Mouse (Mus musculus) CD8-positive naive resting alpha-beta T cell, adult 57 days (primary cell): ENCODE results near the gene Olfr1170. TPM values are rescaled to one million over a fixed set of nuclear protein-coding genes. Genes with fewer than 3 reads are reported as not detected.

ENCODE experiments used
- total RNA-seq: library from RNA; stranded (reverse); gene quantifications from one replicate; pipeline ENCODE4 v1.2.4, GENCODE M21; 2023

Olfr1170 gene
- not detected for total RNA-seq

DNA sequence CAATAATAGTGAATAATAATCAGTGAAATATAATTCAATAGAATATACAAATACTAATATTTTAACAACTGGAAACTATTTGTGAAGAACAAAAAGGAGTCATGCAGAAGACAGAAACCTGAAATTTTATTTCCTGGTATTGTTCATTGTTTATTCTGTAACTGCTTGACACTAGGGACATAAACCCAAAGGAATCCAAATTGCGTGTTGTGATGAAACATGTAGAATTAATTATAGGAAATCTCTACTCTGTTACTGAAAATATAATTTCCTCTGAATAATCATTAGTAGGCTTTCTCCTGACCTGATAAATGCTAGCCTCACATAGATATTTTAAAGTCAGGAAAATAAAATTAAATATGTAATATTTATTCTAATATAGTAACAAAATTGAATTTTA is at the start of gene Olfr1170:
Gene Olfr1170 (minus strand): TSS at position 101 of the 400 bp plus-strand sequence.

DNA sequence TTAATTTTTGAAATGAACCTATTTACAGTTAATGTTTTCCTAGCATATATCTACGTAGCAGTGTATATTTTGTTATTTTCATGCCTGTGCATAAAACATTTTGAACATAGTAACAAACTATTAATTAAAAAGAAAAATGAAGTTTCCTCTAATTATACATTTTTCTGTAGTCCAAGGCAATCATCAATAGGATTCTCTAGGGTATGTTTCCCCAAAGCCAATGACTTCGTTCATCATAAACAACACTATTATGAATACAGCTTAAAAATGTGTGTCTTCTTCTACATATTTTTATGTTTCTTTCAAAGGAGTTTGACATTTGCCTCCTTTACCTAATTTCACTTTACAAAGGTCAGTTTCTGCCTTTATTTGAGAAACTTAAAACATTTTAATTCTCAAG is 46.6 kb downstream of the Olfr1170 start, which contains the start of gene Olfr1168:
Gene Olfr1168 (plus strand): TSS at position 301 of the 400 bp plus-strand sequence.

Other genes with a start within 250 kb of the Olfr1170 start
- not detected for gene Olfr1158, start 238.2 kb downstream of the Olfr1170 start, total RNA-seq
- not detected for gene Olfr1160, start 220.1 kb downstream of the Olfr1170 start, total RNA-seq
- not detected for gene Olfr1161, start 205.6 kb downstream of the Olfr1170 start, total RNA-seq
- not detected for gene Olfr73, start 190.6 kb downstream of the Olfr1170 start, total RNA-seq
- gene Olfr1162, start 177.2 kb downstream of the Olfr1170 start, total RNA-seq: not detected
- gene Olfr1163, start 156.5 kb downstream of the Olfr1170 start, total RNA-seq: not detected
- gene Olfr1164, start 134.4 kb downstream of the Olfr1170 start, total RNA-seq: not detected
- not detected for gene Olfr1166, start 100.1 kb downstream of the Olfr1170 start, total RNA-seq
- gene Olfr1167, start 73.1 kb downstream of the Olfr1170 start, total RNA-seq: not detected
- gene Olfr1168, start 46.5 kb downstream of the Olfr1170 start, total RNA-seq: not detected
- not detected for gene Olfr1173, start 51.5 kb upstream of the Olfr1170 start, total RNA-seq
- not detected for gene Olfr1174-ps, start 86.8 kb upstream of the Olfr1170 start, total RNA-seq
- gene Olfr1175-ps, start 98.9 kb upstream of the Olfr1170 start, total RNA-seq: not detected
- not detected for gene Olfr1176, start 108.4 kb upstream of the Olfr1170 start, total RNA-seq
- not detected for gene Olfr1177-ps, start 118.2 kb upstream of the Olfr1170 start, total RNA-seq
- not detected for gene Olfr1178, start 158.7 kb upstream of the Olfr1170 start, total RNA-seq
- not detected for gene Olfr1179, start 178.1 kb upstream of the Olfr1170 start, total RNA-seq
- not detected for gene Olfr1180, start 190.8 kb upstream of the Olfr1170 start, total RNA-seq
- gene Olfr1181, start 197.8 kb upstream of the Olfr1170 start, total RNA-seq: not detected
- not detected for gene Gm13757, start 220.8 kb upstream of the Olfr1170 start, total RNA-seq
- gene Olfr1183, start 226.5 kb upstream of the Olfr1170 start, total RNA-seq: not detected